Mouse (Mus musculus): ENCODE data around the gene Tm2d3. TPM values are rescaled to one million over a fixed set of nuclear protein-coding genes. Genes with fewer than 3 reads are reported as not detected.

The Tm2d3 gene
- polyA plus RNA-seq, 1 experiment from 2014 or later: 39.2 TPM

Other genes starting within 250 kb of the Tm2d3 start
- 35.5 and 41.4 TPM in 2 replicates for gene Tjp1, start 163.4 kb upstream of the Tm2d3 start, polyA plus RNA-seq (2016; fragmentation: Nextera tagmentation; extraction: Ambion mirVana)
- 22.1 and 23.5 TPM in 2 replicates for gene Tarsl2, start 46.3 kb upstream of the Tm2d3 start, polyA plus RNA-seq (2016; fragmentation: Nextera tagmentation; extraction: Ambion mirVana)
- 2.7 and 3.2 TPM in 2 replicates for gene Pcsk6, start 170.6 kb downstream of the Tm2d3 start, polyA plus RNA-seq (2016; fragmentation: Nextera tagmentation; extraction: Ambion mirVana)